Mouse (Mus musculus) testis, postnatal 10 days (tissue): Measurements from ENCODE around the gene Acvr1.
A peak's percentile ranks its signal among the peaks of the same experiment; 100 is the strongest.

Experiments used
- DNase-seq: peaks from one replicate; pipeline ENCODE4 v3.0.0; 2021; ENCODE audit warnings: low spot score

The Acvr1 gene

DNA sequence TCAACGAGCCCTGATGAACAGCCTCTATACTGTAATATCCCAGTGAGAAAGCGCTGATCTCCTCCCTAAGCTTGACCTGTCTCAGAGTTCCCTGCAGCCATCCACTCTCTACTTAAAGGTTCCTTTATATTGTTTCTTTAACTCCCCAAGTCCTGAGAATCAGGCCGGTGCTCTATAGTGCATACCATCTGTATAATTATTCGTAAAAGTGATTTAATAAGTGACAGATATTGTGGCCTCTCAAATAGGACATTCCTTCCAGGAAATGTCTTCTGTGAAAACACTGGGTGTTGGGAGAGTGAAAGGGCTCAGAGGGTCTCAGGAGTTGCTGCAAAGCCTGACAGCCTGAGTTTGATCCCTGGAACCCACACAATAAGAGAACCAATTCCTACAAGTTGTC is 88.8 kb downstream of the Acvr1 start:
- no peak for DNase-seq

DNA sequence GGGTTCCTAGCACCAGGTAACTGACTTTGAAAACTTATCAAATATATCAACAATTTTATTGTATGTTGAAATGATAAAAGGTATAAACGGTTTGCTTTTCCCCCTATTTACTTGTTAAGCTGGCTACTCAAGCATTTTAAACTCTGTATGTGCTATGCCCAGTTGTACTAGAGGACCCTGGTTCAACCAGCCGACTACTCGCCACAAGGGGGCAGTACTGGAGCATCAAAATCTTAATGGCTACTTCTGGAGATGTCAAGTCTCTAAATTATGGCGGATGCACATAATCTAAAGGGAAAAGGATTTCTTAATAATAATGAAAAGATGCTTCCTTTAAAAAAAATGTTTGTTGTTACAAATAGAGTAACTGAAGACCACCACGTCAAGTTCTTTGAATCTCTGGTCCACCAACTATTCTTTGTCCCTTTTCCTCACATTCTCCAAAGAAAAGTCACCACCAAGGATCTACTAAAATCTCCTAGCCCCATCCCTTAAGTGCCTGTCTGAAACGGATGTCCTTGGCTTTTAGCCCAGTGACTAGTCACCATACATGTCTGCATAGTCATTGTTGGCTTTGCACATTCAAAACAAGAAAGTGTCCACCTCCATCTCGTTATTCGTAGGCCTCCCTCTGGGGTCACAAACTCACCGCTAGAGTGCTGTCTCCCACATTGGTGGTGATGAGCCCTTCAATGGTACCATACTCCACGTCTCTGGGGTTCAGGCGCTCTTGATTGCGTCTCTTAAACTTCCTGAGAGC is 89.8 kb downstream of the Acvr1 start:
- DNase-seq = peak; percentile 90

DNA sequence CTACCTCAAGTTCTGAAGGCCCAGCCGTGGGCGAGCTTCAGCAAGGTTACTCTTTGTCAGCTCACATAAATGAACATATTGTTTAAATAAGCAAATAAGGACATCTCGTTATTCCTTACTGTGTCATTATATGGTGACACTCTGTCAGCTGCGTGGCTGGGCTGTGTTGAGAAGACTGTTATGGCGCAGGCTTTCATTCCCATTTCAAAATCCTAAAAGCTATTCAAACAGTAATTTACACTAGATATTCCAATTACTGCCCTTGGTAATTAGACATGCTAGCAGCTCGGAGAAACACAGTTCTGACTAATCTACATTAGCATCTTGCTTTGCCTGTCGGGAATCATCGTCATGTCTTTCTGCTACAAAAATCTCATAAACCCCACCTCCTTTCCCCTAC is 91.4 kb downstream of the Acvr1 start:
- DNase-seq = no peak

DNA sequence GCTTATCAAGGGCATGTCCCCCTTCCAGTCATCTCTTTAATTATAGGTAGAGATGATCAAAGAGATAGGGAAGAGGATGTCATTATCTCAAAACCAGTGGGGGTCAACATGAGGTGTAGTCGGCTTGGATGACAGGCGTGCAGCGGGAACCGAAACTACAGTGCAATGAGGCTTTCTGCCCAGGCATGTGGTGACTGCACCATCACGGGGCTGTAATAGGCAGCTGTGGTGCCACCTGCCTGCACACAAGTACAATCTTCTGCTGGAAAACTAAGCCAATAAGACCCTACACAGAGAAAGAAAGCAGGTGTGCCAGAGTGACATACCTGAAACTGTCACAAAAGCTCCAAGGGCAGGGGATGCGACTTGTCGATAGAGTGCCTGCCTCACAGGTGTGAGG is 96.7 kb downstream of the Acvr1 start:
- no peak for DNase-seq

DNA sequence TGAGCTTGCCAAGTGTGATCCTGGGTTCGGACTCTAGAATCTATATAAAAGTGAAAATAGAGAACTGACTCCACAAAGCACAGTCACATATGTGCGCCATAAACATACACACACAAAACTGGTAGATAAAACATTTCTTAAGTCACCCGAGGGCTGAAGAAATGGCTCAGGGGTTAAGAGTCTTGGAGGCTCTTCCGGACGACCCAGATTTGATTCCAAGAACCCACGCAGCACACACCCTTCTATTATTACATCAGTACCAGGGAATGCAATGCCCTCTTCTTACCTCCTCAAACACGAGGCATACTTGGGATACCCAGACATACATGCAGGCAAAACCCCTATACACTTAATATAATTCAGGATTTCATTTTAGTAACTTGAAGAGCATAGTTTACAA is 97.1 kb downstream of the Acvr1 start, which contains the start of gene Gm17409:
Gm17409 (plus strand) TSS at position 301 of the 400 bp plus-strand sequence.
- no peak for DNase-seq

DNA sequence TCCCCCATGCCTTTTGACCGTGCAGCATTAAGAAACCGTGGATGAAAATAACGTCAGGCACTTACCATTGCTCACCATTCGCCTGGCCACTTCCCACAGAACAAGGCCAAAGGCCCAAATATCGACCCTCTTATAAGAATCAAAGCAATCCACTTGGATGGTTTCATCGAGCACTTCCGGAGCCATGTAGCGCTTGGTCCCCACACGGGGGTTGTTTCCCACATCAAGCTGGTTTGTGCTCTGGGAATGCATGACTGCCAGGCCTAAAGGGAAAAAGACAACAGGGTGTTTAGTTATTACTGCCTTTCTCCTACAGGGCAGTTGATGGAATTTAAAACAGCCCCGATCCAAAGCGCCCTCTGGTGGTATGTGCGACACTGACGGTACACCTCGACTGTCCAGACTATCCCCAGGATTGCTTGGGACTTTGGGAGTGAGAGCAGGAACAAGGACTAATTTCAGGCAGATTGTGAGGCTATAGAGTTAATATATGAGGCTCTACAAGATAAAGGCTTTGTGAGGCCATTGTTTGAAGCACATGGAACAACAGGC is 108.1 kb downstream of the Acvr1 start:
- peak; percentile 74 for DNase-seq

DNA sequence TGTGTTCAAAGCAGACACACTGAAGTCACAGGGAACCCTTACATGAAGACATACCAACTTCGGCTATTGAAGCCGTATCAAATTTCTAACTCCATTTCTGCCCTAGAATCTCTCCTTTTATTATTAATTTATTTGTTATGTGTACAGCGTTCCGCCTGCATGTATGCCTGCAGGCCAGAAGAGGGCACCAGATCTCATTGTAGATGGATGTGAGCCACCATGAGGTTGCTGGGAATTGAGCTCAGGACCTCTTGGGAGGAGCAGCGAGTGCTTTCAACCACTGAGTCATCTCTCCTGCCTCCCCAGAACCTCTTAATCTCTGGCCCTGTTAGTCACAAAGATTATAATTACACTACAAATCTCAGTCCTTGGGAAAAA is 109.5 kb downstream of the Acvr1 start:
- DNase-seq = no peak

DNA sequence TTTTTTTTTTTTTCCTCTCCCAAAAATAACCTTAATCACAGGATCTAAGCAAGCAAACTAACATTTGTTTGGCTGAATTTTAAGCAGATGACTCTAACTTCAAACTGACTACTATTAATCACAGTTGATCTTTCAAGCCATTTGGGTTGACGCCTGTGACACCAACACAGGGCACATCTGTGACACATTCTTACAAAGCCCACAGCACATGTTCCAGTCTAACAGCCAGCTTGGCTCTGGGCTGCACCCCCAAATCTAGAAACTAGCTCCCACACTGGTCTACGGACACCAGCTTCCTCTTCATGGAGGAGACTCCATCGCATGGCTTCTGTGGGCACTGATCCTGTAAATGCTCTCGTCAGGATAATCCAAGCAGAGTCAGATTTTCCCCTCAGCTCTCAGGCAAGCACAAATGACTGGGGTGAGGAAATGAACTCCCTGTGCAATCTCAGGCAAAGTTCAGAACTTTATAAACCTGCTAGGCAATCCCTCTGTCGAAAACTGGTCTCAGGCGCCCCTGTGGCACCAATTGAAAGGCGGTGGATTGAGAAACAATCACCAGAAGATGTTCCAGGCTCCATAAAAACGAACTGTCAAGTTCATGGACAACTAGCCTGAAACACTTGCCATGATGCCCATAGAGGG is 110.0 kb downstream of the Acvr1 start:
- DNase-seq = no peak

DNA sequence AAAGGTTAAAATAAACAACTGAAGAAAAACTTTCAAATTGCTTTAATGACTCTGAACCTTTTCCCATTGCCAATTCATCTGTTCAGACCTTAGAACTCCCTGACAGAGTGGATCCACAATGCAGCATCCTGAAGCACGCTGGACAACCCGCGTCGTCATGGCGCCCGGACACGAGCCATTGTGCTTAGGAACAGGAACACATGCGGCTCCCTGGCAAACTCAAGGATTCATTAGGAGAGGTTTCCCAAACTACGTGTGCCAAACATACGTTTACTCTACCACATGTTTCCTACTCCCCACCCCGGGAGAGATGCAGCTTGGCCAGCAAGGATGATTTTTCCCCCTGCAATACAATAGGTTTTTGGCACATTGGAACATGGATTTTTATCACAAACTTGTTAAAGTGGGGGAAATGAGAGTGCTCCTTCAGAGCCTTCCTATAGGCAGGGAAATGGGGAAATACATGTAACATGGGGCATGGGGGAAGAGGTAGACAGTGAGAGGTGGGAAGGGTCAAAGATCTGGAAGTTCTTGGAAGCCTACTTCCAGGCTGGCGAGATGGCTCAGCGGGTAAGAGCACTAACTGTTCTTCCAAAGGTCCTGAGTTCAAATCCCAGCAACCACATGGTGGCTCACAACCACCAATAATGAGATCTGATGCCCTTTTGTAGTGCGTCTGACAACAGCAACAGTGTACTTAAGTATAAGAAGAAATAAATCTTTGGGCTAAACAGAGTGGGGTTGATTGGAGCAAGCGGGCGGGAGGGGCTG is 112.7 kb downstream of the Acvr1 start:
- no peak for DNase-seq

DNA sequence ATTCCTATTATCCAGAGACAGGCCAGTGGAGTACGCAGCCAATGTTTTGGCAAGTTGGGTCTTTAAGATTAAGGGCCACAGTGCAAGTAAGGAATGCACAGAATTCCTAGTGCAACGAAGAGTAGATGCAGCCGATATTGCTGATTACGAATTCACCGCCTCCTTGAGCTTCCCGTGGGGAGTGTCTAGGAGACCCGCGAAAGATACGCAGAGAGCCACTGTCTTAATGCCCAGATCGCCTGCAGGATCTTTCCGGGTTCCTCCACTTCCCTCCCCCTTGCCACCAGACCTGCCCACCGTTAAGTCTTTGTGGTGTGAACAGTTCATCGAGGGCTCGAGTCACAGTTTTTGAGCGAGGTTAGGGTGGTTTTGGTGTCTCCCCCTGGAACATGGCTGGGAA is 120.0 kb downstream of the Acvr1 start:
- no peak for DNase-seq

DNA sequence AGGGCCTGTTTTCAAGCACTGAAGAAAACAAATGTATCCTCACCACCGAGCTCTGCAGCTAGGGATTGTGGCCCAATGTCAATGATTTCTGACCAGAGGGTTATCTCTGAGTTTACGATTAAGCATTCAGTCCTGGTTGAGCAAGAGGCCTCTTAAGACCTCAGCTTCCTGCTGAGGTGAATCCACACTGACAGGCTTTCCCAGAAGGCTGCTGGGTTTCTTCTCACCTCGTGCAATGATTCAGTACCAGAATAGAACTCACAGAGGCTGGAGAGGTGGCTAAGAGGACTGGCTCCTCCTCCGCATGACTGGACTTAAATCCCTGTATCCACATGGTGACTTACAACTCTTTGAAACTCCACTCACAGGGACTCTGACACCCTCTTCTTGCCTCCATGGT is 123.8 kb downstream of the Acvr1 start:
- no peak for DNase-seq

DNA sequence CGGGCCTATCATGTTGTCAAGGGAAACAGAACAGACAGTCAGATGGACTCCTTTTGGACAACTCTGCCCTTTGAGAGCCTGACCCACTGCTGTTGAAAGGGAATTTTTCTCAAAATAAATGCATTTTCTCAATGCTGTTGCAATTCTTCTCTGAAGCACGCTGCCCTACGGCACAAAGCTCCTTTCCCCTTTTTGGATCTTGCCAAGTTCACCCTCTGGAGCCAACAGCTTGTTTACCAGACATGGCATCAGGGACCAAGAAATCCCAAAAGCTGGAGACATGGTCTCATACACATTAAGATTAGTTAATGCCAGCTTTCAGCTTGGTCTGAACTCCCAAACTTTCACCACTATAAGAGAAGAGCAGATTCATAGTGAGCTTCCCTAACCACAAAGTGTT is 130.0 kb downstream of the Acvr1 start:
- DNase-seq = no peak

DNA sequence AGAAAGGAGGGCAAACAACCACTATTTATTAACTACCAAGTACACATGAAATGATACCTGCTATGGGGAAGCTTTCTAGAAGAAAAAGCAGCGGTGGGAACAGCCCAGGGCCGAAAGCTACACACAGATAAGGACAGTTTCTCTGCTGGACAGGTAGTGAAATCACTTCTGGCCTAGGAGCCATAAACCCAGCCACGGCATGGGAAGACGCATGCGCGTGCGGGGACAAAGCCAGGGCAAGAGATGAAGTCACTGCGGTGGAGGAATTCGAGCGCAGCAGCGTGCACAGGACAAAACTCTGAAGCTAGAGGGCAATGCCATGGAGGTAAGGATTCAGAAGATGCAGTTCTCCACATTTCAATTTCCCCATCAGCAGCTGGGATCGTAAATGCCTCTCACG is 131.4 kb downstream of the Acvr1 start:
- no peak for DNase-seq

DNA sequence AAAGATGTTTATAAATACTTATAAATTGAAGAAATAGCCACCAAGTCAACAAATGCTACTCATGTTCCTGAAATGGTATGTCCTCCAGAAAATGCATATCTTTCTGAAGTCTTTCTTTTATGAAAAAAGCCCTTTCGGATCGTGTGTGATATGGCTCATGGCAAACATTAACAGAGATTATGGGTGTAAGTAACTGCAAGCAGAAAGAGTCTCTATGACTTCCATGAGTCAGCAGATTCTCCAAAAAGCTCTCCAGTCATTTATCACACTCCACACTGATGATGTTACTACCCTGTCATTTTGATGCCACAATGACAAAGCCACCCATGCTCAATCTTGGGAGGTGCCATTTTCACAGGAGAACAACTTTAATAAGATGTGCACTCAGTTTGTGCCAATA is 132.5 kb downstream of the Acvr1 start:
- DNase-seq = no peak

DNA sequence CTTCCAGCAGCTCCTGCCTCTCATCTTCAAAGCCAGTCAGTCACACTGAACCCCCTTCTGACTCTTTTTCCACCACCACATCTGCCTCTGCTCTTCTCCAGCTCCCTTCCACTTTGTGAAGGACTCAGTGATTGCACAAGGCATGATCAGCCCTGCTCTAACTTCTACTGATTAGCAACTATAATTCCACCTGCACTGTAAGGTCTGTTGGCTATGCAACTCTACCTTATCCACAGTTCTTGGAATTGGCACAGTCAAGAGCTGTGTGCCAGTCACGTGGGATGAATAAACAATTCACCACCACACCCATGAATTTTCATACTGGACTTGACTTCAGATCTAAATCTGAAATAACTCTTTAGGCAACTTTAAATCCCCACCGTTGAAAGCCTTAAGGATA is 133.6 kb downstream of the Acvr1 start:
- DNase-seq = no peak

DNA sequence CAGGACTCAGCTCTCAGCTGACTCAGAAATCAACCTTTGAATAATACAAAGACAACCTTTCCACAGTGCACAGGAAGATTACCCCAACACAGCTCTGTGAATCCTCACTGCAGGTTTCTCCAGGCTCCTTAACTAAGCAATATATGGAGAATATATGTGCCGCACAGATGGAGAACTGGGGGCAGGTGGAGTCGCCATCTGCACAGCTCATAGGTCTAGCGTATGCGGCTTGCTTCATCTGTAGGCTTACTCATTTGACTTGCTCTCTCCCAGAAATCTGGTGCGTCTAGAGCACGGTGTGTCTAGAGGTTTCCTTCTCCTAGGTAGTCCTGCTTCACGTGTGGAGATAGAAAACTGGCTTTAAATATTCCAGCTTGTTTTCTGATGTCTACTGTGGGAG is 134.7 kb downstream of the Acvr1 start:
- DNase-seq = no peak

DNA sequence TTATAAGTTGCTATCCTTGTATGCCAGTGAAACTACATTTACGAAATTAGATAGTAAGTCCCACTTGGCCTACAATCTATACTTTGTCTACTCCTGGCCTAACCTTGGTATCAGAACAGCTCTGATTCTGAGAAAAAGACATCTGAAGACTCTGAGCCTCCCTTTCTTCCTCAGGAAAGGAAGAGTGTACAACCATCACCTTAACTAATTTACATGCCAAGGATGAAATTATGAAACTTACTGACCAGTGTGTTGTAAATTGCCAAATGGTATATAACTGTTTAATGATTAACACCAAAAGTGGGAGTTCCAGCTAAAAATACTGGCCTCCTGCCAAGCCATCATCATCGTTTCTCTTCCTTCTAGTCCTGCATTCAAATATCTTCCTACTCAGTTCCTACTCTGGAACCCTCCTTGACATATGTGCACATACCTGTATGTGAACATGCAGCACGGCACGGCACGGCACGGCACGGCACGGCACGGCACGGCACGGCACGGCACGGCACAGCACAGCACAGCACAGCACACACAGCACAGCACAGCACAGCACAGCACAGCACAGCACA is 141.4 kb downstream of the Acvr1 start:
- DNase-seq = no peak

DNA sequence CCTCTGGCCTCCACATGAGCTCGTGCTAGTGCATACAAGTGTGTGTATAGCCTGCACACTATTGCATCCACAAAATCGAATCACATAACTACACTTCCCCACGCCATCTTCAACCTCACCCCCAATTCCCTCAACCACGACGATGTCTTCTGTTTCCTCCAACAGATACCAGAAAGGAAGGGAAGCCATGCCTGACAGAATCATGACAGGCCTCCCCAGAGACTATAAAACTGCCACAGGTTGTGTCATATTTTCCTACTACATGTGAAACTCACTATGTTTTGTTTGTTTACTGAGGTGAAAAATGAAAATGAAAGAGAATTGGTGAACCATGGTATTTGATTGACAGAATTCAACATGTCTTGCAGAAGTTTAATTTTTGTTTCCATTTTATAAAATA is 143.6 kb downstream of the Acvr1 start:
- no peak for DNase-seq

DNA sequence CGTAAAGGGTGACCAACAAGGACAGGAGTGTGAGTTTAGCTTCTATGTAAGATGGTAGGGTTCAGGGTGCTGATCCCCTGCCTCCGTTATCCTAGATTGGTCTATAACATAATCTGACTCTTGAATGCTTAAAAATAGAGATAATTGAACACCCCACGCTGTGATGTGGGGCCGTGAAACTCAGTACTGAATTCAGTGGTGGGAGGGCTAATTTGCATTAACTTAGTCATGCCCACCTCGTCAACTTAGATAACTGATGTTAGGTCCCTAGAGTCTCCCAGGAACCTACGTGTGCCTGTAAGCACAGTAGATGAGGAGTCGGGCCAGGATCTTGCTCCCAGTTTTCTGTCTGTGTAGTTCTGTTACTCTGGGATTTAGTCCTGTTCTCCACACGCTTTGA is 147.4 kb downstream of the Acvr1 start:
- DNase-seq = no peak

DNA sequence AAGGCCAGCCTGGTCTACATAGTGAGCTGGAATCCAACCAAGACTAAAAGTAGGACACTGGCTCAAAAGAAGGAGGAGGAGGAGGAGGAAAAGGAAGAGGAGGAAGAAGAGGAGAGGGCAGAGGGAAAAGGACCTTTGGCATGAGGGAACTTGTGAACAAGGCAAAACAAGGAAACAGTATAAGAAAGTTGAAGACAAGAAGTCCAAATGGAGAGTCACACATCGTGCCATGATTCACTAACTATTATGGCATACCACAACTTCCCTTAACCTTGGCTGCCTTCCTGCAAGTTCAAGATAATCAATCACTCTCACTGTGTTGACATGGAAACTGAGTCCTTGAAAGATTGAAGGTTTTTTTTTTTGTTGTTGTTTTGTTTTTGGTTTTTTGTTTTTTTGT is 148.8 kb downstream of the Acvr1 start:
- DNase-seq = no peak

DNA sequence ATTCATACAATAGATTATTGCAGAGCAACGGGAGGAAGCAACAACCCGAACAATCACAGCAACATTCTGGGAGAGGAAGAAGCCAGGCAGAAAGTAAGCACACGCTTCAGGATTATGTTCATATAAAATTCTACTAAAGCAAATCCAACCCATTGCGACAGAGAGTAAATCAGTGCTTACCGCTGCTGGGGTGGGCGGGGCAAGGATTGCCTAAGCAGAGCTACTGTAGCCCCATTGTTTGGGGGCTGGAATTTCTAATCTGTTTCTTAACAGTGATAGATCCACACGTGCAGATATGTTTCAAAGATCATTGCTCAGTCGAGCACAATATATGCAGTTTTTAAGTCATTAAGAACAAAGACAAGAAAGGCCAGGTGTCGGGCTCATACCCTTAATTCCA is 149.3 kb downstream of the Acvr1 start:
- DNase-seq = no peak

DNA sequence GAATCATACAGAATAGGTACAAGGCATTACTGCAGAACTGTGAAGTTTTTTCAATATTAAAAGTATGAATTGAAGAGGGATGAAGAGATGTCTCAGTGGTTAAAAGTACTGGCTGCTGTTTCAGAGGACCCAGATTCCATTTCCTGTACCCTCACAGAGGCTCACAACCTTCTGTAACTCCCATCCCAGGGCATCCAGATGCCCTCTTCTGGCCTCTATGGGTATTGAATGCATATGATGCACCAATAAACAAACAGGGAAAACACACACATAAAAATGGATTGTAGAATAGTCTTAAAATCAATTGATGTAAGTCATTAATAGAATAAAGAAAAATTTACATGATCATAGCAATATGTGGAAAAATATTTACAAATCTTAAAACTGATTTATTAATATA is 151.9 kb downstream of the Acvr1 start:
- DNase-seq = no peak
